Mouse (Mus musculus) myocyte (in vitro differentiated cells): Measurements from ENCODE around the gene Hhip. TPM values are rescaled to one million over a fixed set of nuclear protein-coding genes. Genes with fewer than 3 reads are reported as not detected.

Source experiments
- H3K27me3 ChIP-seq: one replicate; pipeline ENCODE4 v1.6.1; 2011; ENCODE audit not compliant: control insufficient read depth, insufficient read depth, insufficient read length
- H3K36me3 ChIP-seq: one replicate; pipeline ENCODE4 v1.6.1; 2011; ENCODE audit not compliant: control insufficient read depth, insufficient read depth
- H3K4me2 ChIP-seq: one replicate; pipeline ENCODE4 v1.6.1; 2011; ENCODE audit warnings: low read depth, control low read depth
- H3K4me3 ChIP-seq: one replicate; pipeline ENCODE4 v1.5.1; 2011; ENCODE audit warnings: mild to moderate bottlenecking, control low read depth, moderate library complexity
- H3K79me2 ChIP-seq: one replicate; pipeline ENCODE4 v1.6.1; 2011; ENCODE audit not compliant: control insufficient read depth, insufficient read depth
- H3ac ChIP-seq: one replicate; pipeline ENCODE4 v1.6.1; 2011; ENCODE audit not compliant: control insufficient read depth, insufficient read length
- CEBPB ChIP-seq: IDR thresholded peaks from 2 replicates; pipeline ENCODE4 v1.6.1; 2011; ENCODE audit warnings: mild to moderate bottlenecking, moderate library complexity; ENCODE audit not compliant: poor library complexity, insufficient read depth, severe bottlenecking
- E2F4 ChIP-seq: IDR thresholded peaks from one replicate; pipeline ENCODE4 v1.6.1; 2011; ENCODE audit warnings: mild to moderate bottlenecking, control low read depth, moderate library complexity; ENCODE audit not compliant: insufficient read depth
- MAX ChIP-seq: IDR thresholded peaks from one replicate; pipeline ENCODE4 v1.6.1; 2011; ENCODE audit warnings: low read depth, mild to moderate bottlenecking, control low read depth
- MYOD1 ChIP-seq, 3 experiments: IDR thresholded peaks; one replicate each; pipeline ENCODE4 v1.6.1; 2011; ENCODE audit warnings: control low read depth in 2 of 3, low read depth in 2 of 3, mild to moderate bottlenecking in 2 of 3, moderate library complexity in 1 of 3; ENCODE audit not compliant: insufficient read length in 2 of 3, control insufficient read depth in 1 of 3
- MYOG ChIP-seq, 3 experiments: IDR thresholded peaks; one replicate each; pipeline ENCODE4 v1.6.1; 2011; ENCODE audit warnings: control low read depth in 2 of 3, low read depth in 2 of 3, mild to moderate bottlenecking in 2 of 3; ENCODE audit not compliant: insufficient read length in 2 of 3, control insufficient read depth in 1 of 3, insufficient read depth in 1 of 3
- POLR2A ChIP-seq: IDR thresholded peaks from one replicate; pipeline ENCODE4 v1.6.1; 2011; ENCODE audit warnings: low read depth, mild to moderate bottlenecking, control low read depth, moderate library complexity; ENCODE audit not compliant: insufficient read length
- POLR2AphosphoS2 ChIP-seq: IDR thresholded peaks from one replicate; pipeline ENCODE4 v1.6.1; 2011; ENCODE audit warnings: low read depth, control low read depth; ENCODE audit not compliant: insufficient read length
- REST ChIP-seq: IDR thresholded peaks from one replicate; pipeline ENCODE4 v1.6.1; 2011; ENCODE audit warnings: mild to moderate bottlenecking, control low read depth, moderate library complexity; ENCODE audit not compliant: insufficient read depth, insufficient read length
- SRF ChIP-seq: IDR thresholded peaks from one replicate; pipeline ENCODE4 v1.6.1; 2011; ENCODE audit warnings: low read depth; ENCODE audit not compliant: control insufficient read depth, insufficient read length
- TCF12 ChIP-seq: IDR thresholded peaks from one replicate; pipeline ENCODE4 v1.6.1; 2011; ENCODE audit warnings: mild to moderate bottlenecking, control low read depth; ENCODE audit not compliant: poor library complexity, insufficient read depth, severe bottlenecking
- TCF3 ChIP-seq: IDR thresholded peaks from one replicate; pipeline ENCODE4 v1.6.1; 2011; ENCODE audit warnings: low read depth, control low read depth; ENCODE audit not compliant: insufficient read length
- USF1 ChIP-seq: IDR thresholded peaks from one replicate; pipeline ENCODE4 v1.6.1; 2011; ENCODE audit warnings: low read depth, mild to moderate bottlenecking, control low read depth, moderate library complexity
- polyA plus RNA-seq: library from polyadenylated mRNA; unstranded; fragments of >200 nt; fragmentation: generic; extraction: Trizol; gene quantifications from one replicate; pipeline ENCODE4 v1.2.1, GENCODE M21; 2012; ENCODE audit warnings: missing spikeins

Hhip gene
- polyA plus RNA-seq, 1 experiment, result 0.92 TPM

- H3K4me3 ChIP-seq, result no peak overlapping the region
- no peaks in the 10 kb centered on the region for H3K27me3 ChIP-seq
- no peaks in the 10 kb centered on the region for H3K79me2 ChIP-seq
- no peak overlapping the region for H3ac ChIP-seq
- H3K36me3 ChIP-seq, result no peaks in the 10 kb centered on the region
- peak overlapping the region; percentile 51 for H3K4me2 ChIP-seq
- no peak for TF ChIP-seq MYOG (IDR thresholded peaks at IDR 0.05; ENCODE audit: control insufficient read depth in 1 of 3, insufficient read depth in 1 of 3, insufficient read length in 2 of 3, low read depth in 2 of 3)
- TF ChIP-seq CEBPB, result no peak
- TF ChIP-seq MAX, result no peak
- TF ChIP-seq E2F4, result no peak
Observed at GRCm38 (mm10) chr8:79945501-79946076, 112.2 kb downstream of the Hhip start.

GRCm38 (mm10) chr8:79941070-79941469 lies 116.7 kb downstream of the Hhip start:
- H3K79me2 ChIP-seq, result no peaks in the 10 kb centered on the region
- no peak overlapping the region for H3K4me2 ChIP-seq
- no peak overlapping the region for H3K4me3 ChIP-seq
- H3K36me3 ChIP-seq, result no peaks in the 10 kb centered on the region
- TF ChIP-seq MYOD1 (IDR thresholded peaks at IDR 0.05; ENCODE audit: control insufficient read depth in 1 of 3, insufficient read length in 2 of 3, low read depth in 2 of 3) (no peak), CEBPB (no peak), REST (no peak), SRF (no peak), TCF12 (no peak), MYOG (IDR thresholded peaks at IDR 0.05; ENCODE audit: control insufficient read depth in 1 of 3, insufficient read depth in 1 of 3, insufficient read length in 2 of 3, low read depth in 2 of 3) (no peak), POLR2A (no peak), POLR2AphosphoS2 (no peak), TCF3 (no peak), USF1 (no peak), E2F4 (no peak), MAX (no peak)
- H3K27me3 ChIP-seq, result no peaks in the 10 kb centered on the region
- no peak overlapping the region for H3ac ChIP-seq

GRCm38 (mm10) chr8:79936856-79937445 lies 120.9 kb downstream of the Hhip start:
- no peaks in the 10 kb centered on the region for H3K36me3 ChIP-seq
- H3K27me3 ChIP-seq, result no peaks in the 10 kb centered on the region
- no peak for TF ChIP-seq MYOG (IDR thresholded peaks at IDR 0.05; ENCODE audit: control insufficient read depth in 1 of 3, insufficient read depth in 1 of 3, insufficient read length in 2 of 3, low read depth in 2 of 3)
- no peak for TF ChIP-seq MAX
- no peak for TF ChIP-seq CEBPB
- no peak for TF ChIP-seq TCF12
- TF ChIP-seq SRF, result no peak
- no peak for TF ChIP-seq USF1
- TF ChIP-seq E2F4, result no peak
- no peak for TF ChIP-seq REST
- TF ChIP-seq TCF3, result no peak
- TF ChIP-seq POLR2A, result no peak
- TF ChIP-seq POLR2AphosphoS2, result no peak
- TF ChIP-seq MYOD1 (IDR thresholded peaks at IDR 0.05; ENCODE audit: control insufficient read depth in 1 of 3, insufficient read length in 2 of 3, low read depth in 2 of 3), result no peak

GRCm38 (mm10) chr8:79935793-79936192 lies 122.0 kb downstream of the Hhip start:
- H3K27me3 ChIP-seq, result no peaks in the 10 kb centered on the region
- H3ac ChIP-seq, result no peak overlapping the region
- no peak overlapping the region for H3K4me2 ChIP-seq
- no peak overlapping the region for H3K4me3 ChIP-seq
- no peak for TF ChIP-seq REST
- TF ChIP-seq E2F4, result no peak
- no peak for TF ChIP-seq MYOD1 (IDR thresholded peaks at IDR 0.05; ENCODE audit: control insufficient read depth in 1 of 3, insufficient read length in 2 of 3, low read depth in 2 of 3)
- no peak for TF ChIP-seq MAX
- TF ChIP-seq POLR2A, result no peak
- TF ChIP-seq MYOG (IDR thresholded peaks at IDR 0.05; ENCODE audit: control insufficient read depth in 1 of 3, insufficient read depth in 1 of 3, insufficient read length in 2 of 3, low read depth in 2 of 3), result no peak
- no peak for TF ChIP-seq TCF12
- no peak for TF ChIP-seq CEBPB
- no peak for TF ChIP-seq POLR2AphosphoS2
- no peak for TF ChIP-seq TCF3
- no peak for TF ChIP-seq USF1
- no peak for TF ChIP-seq SRF
- no peaks in the 10 kb centered on the region for H3K79me2 ChIP-seq
- H3K36me3 ChIP-seq, result no peaks in the 10 kb centered on the region

More at GRCm38 (mm10) chr8:79936856-79937445, 120.9 kb downstream of the Hhip start:
- Histone ChIP-seq H3K4me2 (no peak overlapping the region), H3ac (no peak overlapping the region), H3K79me2 (no peaks in the 10 kb centered on the region), H3K4me3 (no peak overlapping the region)

- Histone ChIP-seq H3K4me3 (no peak overlapping the region), H3K36me3 (no peaks in the 10 kb centered on the region), H3K79me2 (no peaks in the 10 kb centered on the region), H3K4me2 (no peak overlapping the region), H3ac (no peak overlapping the region), H3K27me3 (no peaks in the 10 kb centered on the region)
- TF ChIP-seq MYOG (IDR thresholded peaks at IDR 0.05; ENCODE audit: control insufficient read depth in 1 of 3, insufficient read depth in 1 of 3, insufficient read length in 2 of 3, low read depth in 2 of 3) (no peak), REST (no peak), USF1 (no peak), MAX (no peak), SRF (no peak), TCF12 (no peak), CEBPB (no peak), TCF3 (no peak), MYOD1 (IDR thresholded peaks at IDR 0.05; ENCODE audit: control insufficient read depth in 1 of 3, insufficient read length in 2 of 3, low read depth in 2 of 3) (no peak), POLR2AphosphoS2 (no peak), E2F4 (no peak), POLR2A (no peak)
Observed at GRCm38 (mm10) chr8:79929202-79929601, 128.6 kb downstream of the Hhip start.
